Mouse (Mus musculus) midbrain, embryonic 16.5 days (tissue): ENCODE measurements around the gene Cnppd1. TPM values are rescaled to one million over a fixed set of nuclear protein-coding genes. Genes with fewer than 3 reads are reported as not detected.
A peak's percentile ranks its signal among the peaks of the same experiment; 100 is the strongest.

ENCODE experiments used
- ATAC-seq: fragments of 200-750 bp; cut with Nextera tagmentation; 2 replicates; pipeline ENCODE4 v1.8.0; 2017; ENCODE audit warnings: moderate TSS enrichment
- H3K27ac ChIP-seq: fragments of 300-500 bp; sonication (generic); 2 replicates; pipeline ENCODE4 v1.5.1; 2014; ENCODE audit warnings: mild to moderate bottlenecking, low read length, mixed read lengths
- H3K27me3 ChIP-seq: fragments of 300-500 bp; sonication (generic); 2 replicates; pipeline ENCODE4 v1.6.1; 2014; ENCODE audit warnings: low read depth, low read length, mixed read lengths; ENCODE audit not compliant: control insufficient read depth, insufficient read depth
- H3K36me3 ChIP-seq: fragments of 300-500 bp; sonication (generic); 2 replicates; pipeline ENCODE4 v1.6.1; 2014; ENCODE audit warnings: mild to moderate bottlenecking, low read length, moderate library complexity, mixed read lengths; ENCODE audit not compliant: control insufficient read depth, insufficient read depth
- H3K4me1 ChIP-seq: fragments of 300-500 bp; sonication (generic); 2 replicates; pipeline ENCODE4 v1.6.1; 2014; ENCODE audit warnings: mild to moderate bottlenecking, low read length, mixed read lengths; ENCODE audit not compliant: control insufficient read depth, insufficient read depth
- H3K4me2 ChIP-seq: fragments of 300-500 bp; sonication (generic); 2 replicates; pipeline ENCODE4 v1.6.1; 2014; ENCODE audit warnings: mild to moderate bottlenecking, low read length, mixed read lengths
- H3K4me3 ChIP-seq: fragments of 300-500 bp; sonication (generic); 2 replicates; pipeline ENCODE4 v1.5.1; 2014; ENCODE audit warnings: low read depth, mild to moderate bottlenecking, low read length, moderate library complexity, mixed read lengths
- H3K9ac ChIP-seq: fragments of 300-500 bp; sonication (generic); 2 replicates; pipeline ENCODE4 v1.6.1; 2014; ENCODE audit warnings: low read depth, low read length, mixed read lengths
- H3K9me3 ChIP-seq: fragments of 300-500 bp; sonication (generic); replicated peaks from 2 replicates; pipeline ENCODE4 v1.6.1; 2014; ENCODE audit warnings: mild to moderate bottlenecking, low read length, mixed read lengths; ENCODE audit not compliant: control insufficient read depth, poor library complexity, severe bottlenecking
- WGBS: fragments of 180-500 bp; shearing (Covaris S2); extraction: QIAGEN DNeasy Blood & Tissue Kit; methylation state at CpG from one replicate; pipeline ENCODE4 v1.1.7; 2014; 5-methylcytosine and 5-hydroxymethylcytosine counted together
- polyA plus RNA-seq: library from polyadenylated mRNA; unstranded; fragments of >200 nt; fragmentation: Nextera tagmentation; extraction: Ambion mirVana; gene quantifications from 2 replicates; pipeline ENCODE4 v1.2.1, GENCODE M21; 2015

The Cnppd1 gene
- 52.5 and 54.0 TPM in 2 replicates for polyA plus RNA-seq

DNA sequence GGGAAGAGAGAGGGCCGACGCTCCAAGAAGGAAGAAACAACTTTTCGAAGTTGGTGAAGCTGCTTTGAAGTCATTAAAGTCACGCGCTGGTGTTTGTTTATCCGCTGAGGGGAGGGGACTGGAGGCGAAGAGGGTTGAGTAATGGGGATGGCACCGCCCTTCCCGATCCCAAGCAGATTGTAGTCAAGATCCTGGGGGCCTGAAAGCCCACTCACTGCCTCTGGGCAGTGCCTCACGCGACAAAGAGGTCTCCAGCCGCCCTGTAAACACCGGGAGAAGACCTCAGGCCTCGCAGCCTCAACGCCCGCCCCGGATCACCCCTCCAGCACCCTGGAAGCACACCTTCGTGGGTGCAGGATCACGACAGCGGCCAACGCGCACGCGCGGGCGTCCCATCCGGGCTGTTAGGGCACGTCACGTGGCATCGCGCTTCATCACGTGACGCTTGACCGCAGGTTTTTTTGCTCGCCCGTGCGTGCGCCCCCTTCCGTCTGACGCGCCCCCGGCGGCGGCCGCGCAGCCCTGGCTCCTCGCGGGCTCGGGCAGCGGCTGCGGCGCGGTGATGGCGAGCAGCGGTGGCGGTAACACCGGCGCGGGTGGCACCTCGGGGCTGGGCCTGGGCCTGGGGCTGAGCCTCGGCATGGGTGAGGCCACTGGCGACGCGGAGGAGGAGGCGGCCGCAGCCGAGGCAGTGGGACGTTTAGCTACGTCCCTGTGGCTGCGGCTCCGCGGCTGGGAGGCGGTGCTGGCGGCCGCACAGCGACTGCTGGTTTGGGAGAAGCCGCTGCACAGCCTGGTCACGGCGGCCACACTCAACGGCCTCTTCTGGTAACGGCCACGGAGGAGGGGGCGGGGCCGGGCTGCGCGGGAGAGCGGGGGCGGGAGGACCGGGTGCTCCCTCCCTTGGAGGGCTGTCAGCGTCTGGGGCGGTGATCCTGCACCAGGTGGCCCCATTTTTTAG, at the start of gene Cnppd1, which contains the start of gene Retreg2:
Cnppd1 (minus strand) TSS at position 411 of the 961 bp plus-strand sequence.
Retreg2 (plus strand) TSS at position 478 of the 961 bp plus-strand sequence.
- WGBS: under 1% methylated on average over 84 of the region's 91 CpGs
- H3K27me3 ChIP-seq: no peaks in the 10 kb centered on the region
- no peaks in the 10 kb centered on the region for H3K9me3 ChIP-seq
- H3K36me3 ChIP-seq: peaks cover 38% of the 10 kb centered on the region
- peaks cover 24% of the 10 kb centered on the region for H3K4me1 ChIP-seq
- peak; percentile 88 for ATAC-seq
- peak within 1 kb of the TSS; percentile 99 for H3K9ac ChIP-seq
- H3K4me2 ChIP-seq: peak within 1 kb of the TSS; percentile 97
- peak within 1 kb of the TSS; percentile 99 for H3K27ac ChIP-seq
- H3K4me3 ChIP-seq: peak within 1 kb of the TSS; percentile 99

GRCm38 (mm10) chr1:75191622-75192402, 49.3 kb upstream of the Cnppd1 start, which contains the start of the genes Ankzf1 and Atg9a:
TSS of gene Ankzf1 (plus strand) at chr1:75192151.
TSS of gene Atg9a (minus strand) at chr1:75192196.
- WGBS: under 1% methylated on average over 56 of the region's 56 CpGs
- peak; percentile 99 for ATAC-seq
- H3K27ac ChIP-seq: peak within 1 kb of the TSS; percentile 98
- H3K4me1 ChIP-seq: peaks cover 24% of the 10 kb centered on the region
- H3K4me2 ChIP-seq: peak within 1 kb of the TSS; percentile 99
- H3K9me3 ChIP-seq: no peaks in the 10 kb centered on the region
- H3K36me3 ChIP-seq: peaks cover 26% of the 10 kb centered on the region
- peak within 1 kb of the TSS; percentile 78 for H3K4me3 ChIP-seq
- no peaks in the 10 kb centered on the region for H3K27me3 ChIP-seq
- H3K9ac ChIP-seq: peak within 1 kb of the TSS; percentile 90

DNA sequence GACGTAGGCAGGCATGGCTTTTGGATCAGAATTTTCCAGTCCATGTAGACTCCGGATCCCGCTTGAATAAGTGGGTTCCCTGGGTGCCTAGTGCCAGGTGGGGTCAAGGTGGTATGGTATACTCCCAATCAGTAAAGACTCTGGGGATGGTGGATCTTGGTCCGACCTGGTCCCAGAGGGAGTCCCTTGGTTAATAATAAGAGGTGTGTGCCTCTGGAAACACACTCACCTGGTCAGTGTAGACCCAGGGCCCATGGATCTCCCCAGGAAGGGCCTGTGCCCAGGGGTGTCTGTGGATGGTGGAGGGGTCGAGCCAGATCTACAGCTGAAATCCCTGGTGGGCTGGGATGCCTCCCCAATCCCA, 48.7 kb upstream of the Cnppd1 start:
- no peaks in the 10 kb centered on the region for H3K9me3 ChIP-seq
- peak overlapping the region; percentile 81 for H3K4me2 ChIP-seq
- WGBS: 38% methylated on average over 5 of the region's 5 CpGs
- no peak for ATAC-seq
- peak overlapping the region; percentile 90 for H3K9ac ChIP-seq
- H3K27me3 ChIP-seq: no peaks in the 10 kb centered on the region
- peak overlapping the region; percentile 78 for H3K4me3 ChIP-seq
- H3K36me3 ChIP-seq: peaks cover 22% of the 10 kb centered on the region
- H3K4me1 ChIP-seq: peaks cover 24% of the 10 kb centered on the region
- H3K27ac ChIP-seq: peak overlapping the region; percentile 98

GRCm38 (mm10) chr1:75190577-75190976, 48.1 kb upstream of the Cnppd1 start:
- Histone ChIP-seq H3K9me3 (no peaks in the 10 kb centered on the region), H3K27me3 (no peaks in the 10 kb centered on the region), H3K4me1 (peaks cover 24% of the 10 kb centered on the region), H3K27ac (no peak overlapping the region), H3K9ac (peak overlapping the region; percentile 90; the same call in 1 of the 2 replicates), H3K4me3 (no peak overlapping the region), H3K4me2 (peak overlapping the region; percentile 81), H3K36me3 (peaks cover 23% of the 10 kb centered on the region)
- WGBS: 79% methylated on average over 2 of the region's 2 CpGs
- ATAC-seq: no peak

- H3K9me3 ChIP-seq: no peaks in the 10 kb centered on the region
- H3K4me1 ChIP-seq: peaks cover 18% of the 10 kb centered on the region
- no peak overlapping the region for H3K9ac ChIP-seq
- no peak for ATAC-seq
- no peaks in the 10 kb centered on the region for H3K27me3 ChIP-seq
- H3K36me3 ChIP-seq: peaks cover 37% of the 10 kb centered on the region
- WGBS: 84% methylated on average over 2 of the region's 2 CpGs
- no peak overlapping the region for H3K27ac ChIP-seq
- no peak overlapping the region for H3K4me2 ChIP-seq
- H3K4me3 ChIP-seq: no peak overlapping the region
Observed at GRCm38 (mm10) chr1:75187914-75188483, 45.5 kb upstream of the Cnppd1 start.

GRCm38 (mm10) chr1:75187126-75187525, 44.6 kb upstream of the Cnppd1 start:
- Histone ChIP-seq H3K9me3 (no peaks in the 10 kb centered on the region), H3K27me3 (no peaks in the 10 kb centered on the region), H3K9ac (no peak overlapping the region), H3K4me3 (no peak overlapping the region), H3K4me2 (no peak overlapping the region), H3K27ac (no peak overlapping the region), H3K4me1 (peaks cover 14% of the 10 kb centered on the region), H3K36me3 (peaks cover 44% of the 10 kb centered on the region)
- no peak for ATAC-seq

- 91% methylated on average over 11 of the region's 11 CpGs for WGBS
- Histone ChIP-seq H3K4me3 (no peak overlapping the region), H3K27me3 (no peaks in the 10 kb centered on the region), H3K9me3 (no peaks in the 10 kb centered on the region), H3K27ac (no peak overlapping the region), H3K4me2 (no peak overlapping the region), H3K9ac (no peak overlapping the region), H3K36me3 (peaks cover 50% of the 10 kb centered on the region), H3K4me1 (peaks cover 8% of the 10 kb centered on the region)
- no peak for ATAC-seq
Observed at GRCm38 (mm10) chr1:75185495-75185894, 43.0 kb upstream of the Cnppd1 start.

DNA sequence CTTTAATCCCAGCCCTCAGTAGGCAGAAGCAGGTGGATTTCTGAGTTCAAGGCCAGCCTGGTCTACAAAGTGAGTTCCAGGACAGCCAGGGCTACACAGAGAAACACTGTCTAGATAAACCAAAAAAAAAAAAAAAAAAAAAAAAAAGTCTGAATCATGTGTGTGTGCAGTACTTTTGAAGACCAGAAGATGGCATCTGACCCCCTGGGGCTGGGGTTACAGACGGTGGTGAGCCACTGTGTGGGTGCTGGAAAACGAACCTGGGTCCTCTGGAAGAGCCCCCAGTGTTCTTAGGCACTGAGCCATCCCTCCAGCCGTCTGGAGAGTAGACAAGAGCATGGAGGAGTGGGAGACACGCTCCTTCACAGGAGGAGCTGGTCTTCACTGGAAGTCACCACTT, 39.6 kb upstream of the Cnppd1 start:
- Histone ChIP-seq H3K9ac (no peak overlapping the region), H3K27me3 (no peaks in the 10 kb centered on the region), H3K36me3 (peaks cover 43% of the 10 kb centered on the region), H3K4me3 (no peak overlapping the region), H3K27ac (no peak overlapping the region), H3K9me3 (no peaks in the 10 kb centered on the region), H3K4me1 (peaks cover 18% of the 10 kb centered on the region), H3K4me2 (no peak overlapping the region)
- 65% methylated on average over 4 of the region's 4 CpGs for WGBS
- ATAC-seq: no peak
